Mouse (Mus musculus) cerebellum, adult 2 months (tissue): ENCODE results near the gene Cactin. TPM values are rescaled to one million over a fixed set of nuclear protein-coding genes. Genes with fewer than 3 reads are reported as not detected.

Source experiments
- DNase-seq, 2 experiments: peaks; one replicate each; pipeline ENCODE4 v3.0.0; 2021
- H3K27ac ChIP-seq: fragments of 200-500 bp; 2 replicates; pipeline ENCODE4 v1.5.1; 2012; ENCODE audit warnings: low read length, control low read depth, inconsistent platforms; ENCODE audit not compliant: insufficient read depth
- H3K27me3 ChIP-seq: fragments of 200-500 bp; 2 replicates; pipeline ENCODE4 v1.6.1; 2012; ENCODE audit warnings: inconsistent platforms, mild to moderate bottlenecking, low read length, moderate library complexity; ENCODE audit not compliant: control insufficient read depth, insufficient read depth
- H3K4me1 ChIP-seq: fragments of 200-500 bp; 2 replicates; pipeline ENCODE4 v1.6.1; 2011; ENCODE audit warnings: low read length; ENCODE audit not compliant: control insufficient read depth, insufficient read depth
- H3K4me3 ChIP-seq: fragments of 200-500 bp; replicated peaks from 2 replicates; pipeline ENCODE3; 2011; ENCODE audit warnings: mild to moderate bottlenecking, low read depth, low read length, control low read depth; ENCODE audit not compliant: insufficient read depth
- CTCF ChIP-seq: fragments of 200-500 bp; IDR thresholded peaks from 2 replicates; pipeline ENCODE4 v1.5.1; 2011; ENCODE audit warnings: low read depth, mild to moderate bottlenecking, control low read depth, low read length, moderate library complexity, borderline replicate concordance; ENCODE audit not compliant: insufficient read depth
- POLR2A ChIP-seq: fragments of 200-500 bp; IDR thresholded peaks from 2 replicates; pipeline ENCODE4 v1.6.1; 2011; ENCODE audit warnings: low read length, control low read depth, borderline replicate concordance; ENCODE audit not compliant: insufficient read depth
- WGBS: fragments of 180-500 bp; shearing (Covaris S2); methylation state at CpG from one replicate; pipeline ENCODE4 v1.1.7; 2018; 5-methylcytosine and 5-hydroxymethylcytosine counted together
- polyA plus RNA-seq: library from polyadenylated mRNA; depleted of rRNA; stranded (reverse); fragments of >200 nt; gene quantifications from 2 replicates; pipeline ENCODE4 v1.2.3, GENCODE M21; 2012

Gene Cactin
- polyA plus RNA-seq, 1 experiment: 36.3 TPM

GRCm38 (mm10) chr10:81315587-81315986 lies 5.3 kb upstream of the Cactin start:
- H3K27me3 ChIP-seq: no peaks in the 10 kb centered on the region
- no peak overlapping the region for H3K27ac ChIP-seq
- DNase-seq: no peak
- WGBS: 94% methylated on average over 16 of the region's 16 CpGs
- no peak for TF ChIP-seq POLR2A
- no peak for TF ChIP-seq CTCF
- H3K4me3 ChIP-seq: no peak overlapping the region
- peaks cover 17% of the 10 kb centered on the region; the same call in 1 of the 2 replicates for H3K4me1 ChIP-seq

GRCm38 (mm10) chr10:81316338-81317060 lies 4.4 kb upstream of the Cactin start:
- Histone ChIP-seq H3K27me3 (no peaks in the 10 kb centered on the region), H3K27ac (no peak overlapping the region), H3K4me1 (peaks cover 17% of the 10 kb centered on the region; the same call in 1 of the 2 replicates), H3K4me3 (no peak overlapping the region)
- TF ChIP-seq POLR2A (no peak), CTCF (peak; percentile 54; the same call in 1 of the 2 replicates)
- 40% methylated on average over 16 of the region's 16 CpGs for WGBS
- peak; percentile 44 to 58 for DNase-seq

GRCm38 (mm10) chr10:81317273-81317672 lies 3.6 kb upstream of the Cactin start:
- no peaks in the 10 kb centered on the region for H3K27me3 ChIP-seq
- no peak overlapping the region for H3K4me3 ChIP-seq
- no peak for TF ChIP-seq CTCF
- TF ChIP-seq POLR2A: no peak
- no peak overlapping the region for H3K27ac ChIP-seq
- 32% methylated on average over 20 of the region's 20 CpGs for WGBS
- H3K4me1 ChIP-seq: peaks cover 17% of the 10 kb centered on the region; the same call in 1 of the 2 replicates
- peak in 1 of 2 experiments; percentile 38 for DNase-seq

- WGBS: 57% methylated on average over 13 of the region's 13 CpGs
- no peak overlapping the region for H3K4me3 ChIP-seq
- H3K27ac ChIP-seq: no peak overlapping the region
- DNase-seq: peak in 1 of 2 experiments; percentile 50
- no peak for TF ChIP-seq POLR2A
- no peak for TF ChIP-seq CTCF
- peaks cover 17% of the 10 kb centered on the region; the same call in 1 of the 2 replicates for H3K4me1 ChIP-seq
- H3K27me3 ChIP-seq: no peaks in the 10 kb centered on the region
Observed at GRCm38 (mm10) chr10:81318589-81319329, 2.1 kb upstream of the Cactin start.

- Histone ChIP-seq H3K4me3 (no peak overlapping the region), H3K27me3 (no peaks in the 10 kb centered on the region), H3K4me1 (peaks cover 17% of the 10 kb centered on the region; the same call in 1 of the 2 replicates), H3K27ac (no peak overlapping the region)
- 9% methylated on average over 8 of the region's 8 CpGs for WGBS
- peak; percentile 32; the same call in 1 of the 2 replicates for TF ChIP-seq CTCF
- no peak for TF ChIP-seq POLR2A
- DNase-seq: peak in 1 of 2 experiments; percentile 44
Observed at GRCm38 (mm10) chr10:81319330-81319699, 1.6 kb upstream of the Cactin start.

- H3K4me3 ChIP-seq: peak overlapping the region; percentile 65
- under 1% methylated on average over 38 of the region's 38 CpGs for WGBS
- no peaks in the 10 kb centered on the region for H3K27me3 ChIP-seq
- peak in 1 of 2 experiments; percentile 43 for DNase-seq
- TF ChIP-seq POLR2A: no peak; the same call in 1 of the 2 replicates
- TF ChIP-seq CTCF: no peak
- peak overlapping the region; percentile 30; the same call in 1 of the 2 replicates for H3K27ac ChIP-seq
- H3K4me1 ChIP-seq: peaks cover 17% of the 10 kb centered on the region; the same call in 1 of the 2 replicates
Observed at GRCm38 (mm10) chr10:81319741-81320549, 958 bp upstream of the Cactin start.

GRCm38 (mm10) chr10:81321436-81321835 lies 533 bp downstream of the Cactin start:
- TF ChIP-seq CTCF (no peak), POLR2A (no peak)
- H3K27me3 ChIP-seq: no peaks in the 10 kb centered on the region
- peak overlapping the region; percentile 52; the same call in 1 of the 2 replicates for H3K27ac ChIP-seq
- 2% methylated on average over 20 of the region's 20 CpGs for WGBS
- DNase-seq: no peak
- peaks cover 13% of the 10 kb centered on the region; the same call in 1 of the 2 replicates for H3K4me1 ChIP-seq
- H3K4me3 ChIP-seq: peak overlapping the region; percentile 65
